Mouse (Mus musculus) myocyte (in vitro differentiated cells): Measurements from ENCODE around the gene Ovca2.

ENCODE experiments used
- CEBPB ChIP-seq: IDR thresholded peaks from 2 replicates; pipeline ENCODE4 v1.6.1; 2011; ENCODE audit warnings: mild to moderate bottlenecking, moderate library complexity; ENCODE audit not compliant: poor library complexity, insufficient read depth, severe bottlenecking
- E2F4 ChIP-seq: IDR thresholded peaks from one replicate; pipeline ENCODE4 v1.6.1; 2011; ENCODE audit warnings: mild to moderate bottlenecking, control low read depth, moderate library complexity; ENCODE audit not compliant: insufficient read depth
- MAX ChIP-seq: IDR thresholded peaks from one replicate; pipeline ENCODE4 v1.6.1; 2011; ENCODE audit warnings: low read depth, mild to moderate bottlenecking, control low read depth
- MYOD1 ChIP-seq, 3 experiments: IDR thresholded peaks; one replicate each; pipeline ENCODE4 v1.6.1; 2011; ENCODE audit warnings: control low read depth in 2 of 3, low read depth in 2 of 3, mild to moderate bottlenecking in 2 of 3, moderate library complexity in 1 of 3; ENCODE audit not compliant: insufficient read length in 2 of 3, control insufficient read depth in 1 of 3
- MYOG ChIP-seq, 3 experiments: IDR thresholded peaks; one replicate each; pipeline ENCODE4 v1.6.1; 2011; ENCODE audit warnings: control low read depth in 2 of 3, low read depth in 2 of 3, mild to moderate bottlenecking in 2 of 3; ENCODE audit not compliant: insufficient read length in 2 of 3, control insufficient read depth in 1 of 3, insufficient read depth in 1 of 3
- POLR2A ChIP-seq: IDR thresholded peaks from one replicate; pipeline ENCODE4 v1.6.1; 2011; ENCODE audit warnings: low read depth, mild to moderate bottlenecking, control low read depth, moderate library complexity; ENCODE audit not compliant: insufficient read length
- POLR2AphosphoS2 ChIP-seq: IDR thresholded peaks from one replicate; pipeline ENCODE4 v1.6.1; 2011; ENCODE audit warnings: low read depth, control low read depth; ENCODE audit not compliant: insufficient read length
- REST ChIP-seq: IDR thresholded peaks from one replicate; pipeline ENCODE4 v1.6.1; 2011; ENCODE audit warnings: mild to moderate bottlenecking, control low read depth, moderate library complexity; ENCODE audit not compliant: insufficient read depth, insufficient read length
- SRF ChIP-seq: IDR thresholded peaks from one replicate; pipeline ENCODE4 v1.6.1; 2011; ENCODE audit warnings: low read depth; ENCODE audit not compliant: control insufficient read depth, insufficient read length
- TCF12 ChIP-seq: IDR thresholded peaks from one replicate; pipeline ENCODE4 v1.6.1; 2011; ENCODE audit warnings: mild to moderate bottlenecking, control low read depth; ENCODE audit not compliant: poor library complexity, insufficient read depth, severe bottlenecking
- TCF3 ChIP-seq: IDR thresholded peaks from one replicate; pipeline ENCODE4 v1.6.1; 2011; ENCODE audit warnings: low read depth, control low read depth; ENCODE audit not compliant: insufficient read length
- USF1 ChIP-seq: IDR thresholded peaks from one replicate; pipeline ENCODE4 v1.6.1; 2011; ENCODE audit warnings: low read depth, mild to moderate bottlenecking, control low read depth, moderate library complexity

DNA sequence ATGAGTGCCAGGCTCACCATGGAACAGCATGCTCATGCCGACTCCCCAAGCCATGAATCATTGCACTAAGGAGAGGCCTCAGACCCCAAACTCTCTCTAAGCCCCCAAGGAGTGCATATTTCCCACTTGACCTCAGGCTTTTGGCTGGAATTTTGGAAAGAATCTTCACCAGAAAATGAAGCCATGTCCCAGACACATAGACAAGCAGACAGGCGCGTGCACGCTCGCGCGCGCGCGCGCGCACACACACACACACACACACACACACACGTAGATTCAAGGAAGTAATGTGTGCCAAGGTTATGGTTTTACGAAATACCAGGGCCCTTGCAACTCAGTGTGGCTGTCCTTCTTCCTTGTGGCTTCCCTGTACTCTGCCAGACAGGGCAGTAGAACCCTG, 20.2 kb downstream of the Ovca2 start:
- TF ChIP-seq POLR2A (no peak), USF1 (no peak), E2F4 (no peak), POLR2AphosphoS2 (no peak), MAX (no peak), MYOG (IDR thresholded peaks at IDR 0.05; ENCODE audit: control insufficient read depth in 1 of 3, insufficient read depth in 1 of 3, insufficient read length in 2 of 3, low read depth in 2 of 3) (no peak), TCF12 (no peak), TCF3 (no peak), SRF (no peak), MYOD1 (IDR thresholded peaks at IDR 0.05; ENCODE audit: control insufficient read depth in 1 of 3, insufficient read length in 2 of 3, low read depth in 2 of 3) (no peak), CEBPB (no peak), REST (no peak)
